ENCODE assay signal across 23 mouse cellular contexts in the genomic region with DNA sequence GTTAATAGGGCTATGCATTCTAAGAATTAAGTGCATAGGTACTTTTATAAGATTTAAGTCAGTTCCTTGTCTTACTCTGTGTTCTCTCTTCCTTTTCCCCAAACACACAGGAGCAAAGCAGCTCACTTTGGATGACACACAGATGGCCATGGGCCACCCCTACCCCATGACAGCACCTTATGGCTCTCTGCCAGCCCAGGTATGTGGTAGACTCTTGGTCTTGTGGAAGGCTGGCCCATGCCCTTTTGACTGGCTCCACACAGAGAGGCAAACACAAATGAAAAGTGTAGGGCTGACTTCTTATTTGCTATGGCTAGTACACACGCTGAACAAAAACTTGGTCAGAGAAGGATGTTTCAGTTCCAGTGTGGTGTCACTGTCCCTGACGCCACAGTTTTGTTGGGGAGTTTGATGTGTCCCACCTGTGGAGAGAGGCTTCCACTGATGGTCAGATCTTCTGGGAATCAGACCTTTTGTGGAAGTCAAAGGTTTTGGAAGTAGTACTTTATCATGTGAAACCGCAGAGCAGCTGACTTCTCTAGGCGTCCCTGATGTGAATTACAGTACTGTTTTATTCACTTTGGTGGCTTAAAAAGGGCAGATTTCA. TPM values are rescaled to one million over a fixed set of nuclear protein-coding genes. Genes with fewer than 3 reads are reported as not detected.
"Had no signal": no experiment of that assay in that cellular context is flagged by ENCODE, and none has a peak within 500 bp of the region (broad histone marks: within the 10 kb centered on the region; RNA-seq: fewer than 3 reads in every experiment).

No protein-coding gene starts in this region.

- H3K4me3 ChIP-seq: gastrocnemius, adult 2 months; heart, adult 2 months; hindbrain, embryonic 10.5 days; hindbrain, embryonic 12.5 days; kidney, embryonic 15.5 days; left cerebral cortex, adult 2 months; limb, embryonic 12.5 days had no signal

- H3K27ac ChIP-seq: gastrocnemius, adult 2 months; heart, adult 2 months; hindbrain, embryonic 10.5 days; hindbrain, embryonic 12.5 days; hindbrain, embryonic 14.5 days; kidney, embryonic 15.5 days; kidney, postnatal 0 days; left cerebral cortex, adult 2 months; limb, embryonic 12.5 days had no signal

- H3K9ac ChIP-seq: hindbrain, embryonic 12.5 days; hindbrain, embryonic 14.5 days; kidney, embryonic 15.5 days; limb, embryonic 12.5 days had no signal

- ATAC-seq: hindbrain, embryonic 16.5 days; intestine, embryonic 16.5 days had no signal

- H3K9me3 ChIP-seq: hindbrain, embryonic 10.5 days; hindbrain, embryonic 12.5 days; kidney, embryonic 15.5 days; limb, embryonic 12.5 days had no signal

- DNase-seq: gastrocnemius, adult 2 months; gastrocnemius, postnatal 10 days; gastrocnemius, postnatal 25 days; heart, adult 2 months; heart, postnatal 10 days; heart, postnatal 4 days; kidney, adult 11 months; kidney, adult 2 months; kidney, adult 9 months; kidney, postnatal 14 days; kidney, postnatal 36 days; liver had no signal

- H3K4me2 ChIP-seq: heart, embryonic 11.5 days; hindbrain, embryonic 12.5 days; hindbrain, embryonic 14.5 days; kidney, embryonic 15.5 days; limb, embryonic 12.5 days; liver, embryonic 11.5 days had no signal

- H3K36me3 ChIP-seq: hindbrain, embryonic 10.5 days; hindbrain, embryonic 12.5 days; kidney, embryonic 15.5 days; limb, embryonic 12.5 days had no signal

RNA-seq across cellular contexts. Expression of a gene that starts 3.7 kb away (rescaled TPM):
- polyA plus RNA-seq: hindbrain, embryonic 10.5 days; limb, embryonic 12.5 days had no signal
